Mouse (Mus musculus): ENCODE measurements at regions not wholly inside any gene's neighbourhood (a gene's known extent, or its start where the extent isn't known, plus 50 kb on each side); places are given as distances from the start of the nearest gene placed in this dataset.
A peak's percentile ranks its signal among the peaks of the same experiment; 100 is the strongest.

DNA sequence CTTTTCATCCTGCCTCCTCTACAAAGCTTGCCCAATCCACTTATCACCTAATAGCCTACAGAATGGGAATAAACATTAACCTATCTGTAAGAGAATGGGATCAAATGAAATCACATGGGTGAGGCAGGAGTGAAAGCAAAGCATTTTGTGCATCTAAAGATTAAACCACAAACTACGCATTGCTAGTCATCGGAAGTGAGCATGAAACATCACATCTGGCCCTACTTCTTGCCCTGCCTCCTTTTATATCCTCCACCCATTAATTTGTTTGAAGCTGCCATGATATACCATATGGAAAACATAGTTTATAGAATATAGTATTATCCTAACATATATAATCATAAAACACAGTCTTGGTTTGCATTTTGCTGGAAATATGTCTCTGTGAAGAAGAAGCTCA, 192.6 kb downstream of the Cep170 start:
- Histone ChIP-seq H3K4me3 (replicated peaks in 1 of 3; ENCODE audit: low read depth in 2 of 3, low read length in 2 of 3, poor library complexity in 1 of 3) (no peak overlapping the region), H3K9me3 (replicated peaks; ENCODE audit: low read length) (no peaks in the 10 kb centered on the region), H3K4me2 (ENCODE audit: insufficient read depth, low read depth, poor library complexity, severe bottlenecking) (no peak overlapping the region), H3K27ac (ENCODE audit: insufficient read depth, low read depth) (no peak overlapping the region), H3K27me3 (replicated peaks) (no peaks in the 10 kb centered on the region), H3K9ac (ENCODE audit: insufficient read depth, low read depth) (no peak overlapping the region), H3K36me3 (replicated peaks in 1 of 2; ENCODE audit: control insufficient read depth in 1 of 2, insufficient read depth in 1 of 2, low read length in 1 of 2) (no peaks in the 10 kb centered on the region), H3K79me2 (replicated peaks; ENCODE audit: control insufficient read depth, extremely low read depth, insufficient read depth, poor library complexity, severe bottlenecking) (no peaks in the 10 kb centered on the region), H3K4me1 (ENCODE audit: control insufficient read depth in 1 of 2, insufficient read depth in 2 of 2) (no peaks in the 10 kb centered on the region)
- in situ Hi-C loops (cut with MboI; ENCODE audit: low pct_ligation_motif_present, low pct_unique_long_range_greater_than_20kb, low sequenced_read_pairs) (no loop called here), dilution Hi-C loops (cut with MboI; ENCODE audit: extremely low pct_ligation_motif_present, extremely low pct_unique_long_range_greater_than_20kb, low sequenced_read_pairs) (no loop called here)
- DNase-seq (ENCODE audit: extremely low read depth) = no peak
- TF ChIP-seq IRF4 (IDR thresholded peaks at IDR 0.05; ENCODE audit: low read depth, low read length) (no peak), USF1 (IDR thresholded peaks at IDR 0.05; ENCODE audit: low read depth, low read length) (no peak), SIN3A (IDR thresholded peaks at IDR 0.05; ENCODE audit: low read length) (no peak), E2F4 (IDR thresholded peaks at IDR 0.05; ENCODE audit: insufficient replicate concordance, low read depth, low read length) (no peak), MAFK (IDR thresholded peaks at IDR 0.05; ENCODE audit: insufficient replicate concordance, low read length) (no peak), TBP (conservative IDR thresholded peaks at IDR 0.05; ENCODE audit: low read depth, low read length) (no peak), ZMIZ1 (IDR thresholded peaks at IDR 0.05; ENCODE audit: low read depth, low read length) (no peak), JUND (conservative IDR thresholded peaks at IDR 0.05; ENCODE audit: low read depth, low read length) (no peak), POLR2A (IDR thresholded peaks at IDR 0.05; ENCODE audit: low read depth, low read length) (no peak), UBTF (IDR thresholded peaks at IDR 0.05; ENCODE audit: low read depth, low read length) (no peak), NELFE (IDR thresholded peaks at IDR 0.05; ENCODE audit: low read depth, low read length) (no peak), TCF12 (IDR thresholded peaks at IDR 0.05; ENCODE audit: low read depth, low read length) (no peak), MAZ (IDR thresholded peaks at IDR 0.05; ENCODE audit: low read depth, low read length) (no peak), KAT2A (IDR thresholded peaks at IDR 0.05; ENCODE audit: insufficient replicate concordance, low read length) (no peak), BHLHE40 (IDR thresholded peaks at IDR 0.05; ENCODE audit: low read depth, low read length) (no peak), SMC3 (IDR thresholded peaks at IDR 0.05; ENCODE audit: low read depth, low read length) (no peak)

DNA sequence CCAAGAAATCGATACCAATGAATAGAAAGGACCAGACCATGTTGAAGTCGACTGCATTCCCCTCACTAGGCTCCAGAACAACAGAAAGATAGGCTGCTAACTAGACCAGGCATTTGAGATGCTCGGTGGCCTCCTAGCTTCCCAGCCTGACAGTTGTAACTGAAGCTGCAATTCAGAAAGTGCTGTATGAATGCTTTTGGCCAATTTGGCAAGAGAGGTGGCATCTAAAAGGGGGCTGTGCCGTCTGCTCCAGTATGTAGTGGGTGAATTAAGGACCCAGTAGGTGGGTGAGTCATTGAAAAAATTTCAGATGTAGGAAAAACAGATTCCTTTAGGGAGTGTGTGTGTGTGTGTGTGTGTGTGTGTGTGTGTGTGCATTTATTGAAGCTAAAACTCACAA, 195.0 kb downstream of the Cep170 start:
- peak overlapping the region; percentile 80 for H3K4me2 ChIP-seq (ENCODE audit: insufficient read depth, low read depth, poor library complexity, severe bottlenecking)
- no peaks in the 10 kb centered on the region for H3K79me2 ChIP-seq (replicated peaks; ENCODE audit: control insufficient read depth, extremely low read depth, insufficient read depth, poor library complexity, severe bottlenecking)
- H3K27ac ChIP-seq (ENCODE audit: insufficient read depth, low read depth) = no peak overlapping the region
- H3K9ac ChIP-seq (ENCODE audit: insufficient read depth, low read depth) = no peak overlapping the region
- dilution Hi-C loops (cut with MboI; ENCODE audit: extremely low pct_ligation_motif_present, extremely low pct_unique_long_range_greater_than_20kb, low sequenced_read_pairs) = no loop called here
- no peaks in the 10 kb centered on the region for H3K27me3 ChIP-seq (replicated peaks)
- in situ Hi-C loops (cut with MboI; ENCODE audit: low pct_ligation_motif_present, low pct_unique_long_range_greater_than_20kb, low sequenced_read_pairs) = no loop called here
- no peak for DNase-seq (ENCODE audit: extremely low read depth)
- no peaks in the 10 kb centered on the region for H3K4me1 ChIP-seq (ENCODE audit: control insufficient read depth in 1 of 2, insufficient read depth in 2 of 2)
- TF ChIP-seq MYC (IDR thresholded peaks at IDR 0.05; ENCODE audit: low read depth, low read length) = no peak
- no peaks in the 10 kb centered on the region for H3K9me3 ChIP-seq (replicated peaks; ENCODE audit: low read length)
- H3K36me3 ChIP-seq (replicated peaks in 1 of 2; ENCODE audit: control insufficient read depth in 1 of 2, insufficient read depth in 1 of 2, low read length in 1 of 2) = no peaks in the 10 kb centered on the region
- H3K4me3 ChIP-seq (replicated peaks in 1 of 3; ENCODE audit: low read depth in 2 of 3, low read length in 2 of 3, poor library complexity in 1 of 3) = no peak overlapping the region

Measured in CH12.LX (cell line).